26 mouse cellular contexts compared by ENCODE assay signal in the genomic region with DNA sequence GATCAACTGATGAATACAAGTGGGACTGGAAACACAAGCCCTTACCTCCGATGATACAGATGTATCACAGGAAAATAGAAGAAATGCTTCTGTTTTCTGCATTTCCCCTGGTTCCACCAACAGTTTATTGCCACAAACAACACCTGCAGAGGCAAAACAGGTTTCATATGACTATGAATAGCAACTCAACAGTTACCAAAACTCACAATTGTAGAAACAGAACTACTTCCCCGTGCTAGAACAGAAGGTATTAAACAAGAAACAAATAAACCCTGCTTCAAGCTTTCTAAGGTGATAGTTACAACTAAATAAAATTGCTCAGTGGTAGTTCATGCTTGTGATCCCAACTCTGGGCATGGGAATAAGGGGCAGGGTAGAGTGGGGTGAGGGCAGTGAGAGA.
"Had no signal": no experiment of that assay in that cellular context is flagged by ENCODE, and none has a peak within 500 bp of the region (broad histone marks: within the 10 kb centered on the region; RNA-seq: fewer than 3 reads in every experiment).

No protein-coding gene starts in this region.

- H3K4me1 ChIP-seq: heart, embryonic 15.5 days; hindbrain, embryonic 13.5 days; hindbrain, embryonic 15.5 days; kidney, embryonic 15.5 days; limb, embryonic 10.5 days; limb, embryonic 12.5 days had no signal

- H3K9ac ChIP-seq: heart, embryonic 13.5 days; heart, embryonic 15.5 days; hindbrain, embryonic 13.5 days; hindbrain, embryonic 15.5 days; kidney, embryonic 15.5 days; limb, embryonic 12.5 days had no signal

- H3K4me3 ChIP-seq: heart, adult 2 months; heart, embryonic 13.5 days; heart, embryonic 15.5 days; hindbrain, embryonic 13.5 days; hindbrain, embryonic 15.5 days; kidney, embryonic 15.5 days; left cerebral cortex, adult 2 months; limb, embryonic 10.5 days; limb, embryonic 12.5 days had no signal

- H3K27me3 ChIP-seq: heart, embryonic 13.5 days; heart, embryonic 15.5 days; hindbrain, embryonic 13.5 days; hindbrain, embryonic 15.5 days; kidney, embryonic 15.5 days; limb, embryonic 12.5 days had no signal

- DNase-seq: gastrocnemius, postnatal 14 days; gastrocnemius, postnatal 36 days; heart, adult 11 months; heart, adult 2 months; heart, postnatal 14 days; heart, postnatal 36 days; kidney, adult 11 months; kidney, adult 2 months; kidney, adult 9 months; kidney, postnatal 14 days; kidney, postnatal 36 days; layer of hippocampus, adult 9-11 months; layer of hippocampus, postnatal 36 days; liver had no signal

- H3K4me2 ChIP-seq: heart, embryonic 11.5 days; heart, embryonic 13.5 days; heart, embryonic 15.5 days; hindbrain, embryonic 13.5 days; hindbrain, embryonic 15.5 days; kidney, embryonic 15.5 days; limb, embryonic 12.5 days; liver, embryonic 11.5 days had no signal

- H3K9me3 ChIP-seq: heart, embryonic 13.5 days; heart, embryonic 15.5 days; hindbrain, embryonic 13.5 days; hindbrain, embryonic 15.5 days; kidney, embryonic 15.5 days; limb, embryonic 10.5 days; limb, embryonic 12.5 days had no signal

- H3K27ac ChIP-seq: heart, adult 2 months; heart, embryonic 13.5 days; heart, embryonic 15.5 days; hindbrain, embryonic 13.5 days; hindbrain, embryonic 15.5 days; hindbrain, postnatal 0 days; kidney, embryonic 15.5 days; kidney, postnatal 0 days; left cerebral cortex, adult 2 months; limb, embryonic 10.5 days; limb, embryonic 12.5 days had no signal
